In genomic region chr17:47788996-47789395, GRCm38 (mm10) we compare ENCODE assay signal across 22 mouse cellular contexts. TPM values are rescaled to one million over a fixed set of nuclear protein-coding genes. Genes with fewer than 3 reads are reported as not detected.
DNase-seq lines count a peak whose midpoint lies in the region; ATAC-seq and TF ChIP-seq lines count a peak whose summit lies in the region.
"Had no signal": no experiment of that assay in that cellular context is flagged by ENCODE, and none has a peak within 500 bp of the region (broad histone marks: within the 10 kb centered on the region; RNA-seq: fewer than 3 reads in every experiment).

No protein-coding gene starts in this region.

- H3K9ac ChIP-seq in forebrain, embryonic 12.5 days: no peak overlapping the region
- H3K9ac ChIP-seq in forebrain, embryonic 16.5 days (replicated peaks; ENCODE audit: low read depth, low read length): no peak overlapping the region
- no peak overlapping the region for H3K9ac ChIP-seq in hindbrain, embryonic 12.5 days
- H3K9ac ChIP-seq in hindbrain, embryonic 13.5 days: no peak overlapping the region
- no peak overlapping the region for H3K9ac ChIP-seq in ES-E14 (ENCODE audit: insufficient read depth, low read depth, low read length, poor library complexity, severe bottlenecking)
- H3K9ac ChIP-seq in hindbrain, postnatal 0 days (replicated peaks; ENCODE audit: low read length): no peak overlapping the region
- H3K9ac ChIP-seq: liver, embryonic 12.5 days had no signal

- no peak for ATAC-seq in forebrain, embryonic 12.5 days (ENCODE audit: low FRiP score)
- ATAC-seq in forebrain, embryonic 16.5 days: no peak
- ATAC-seq in hindbrain, embryonic 12.5 days (ENCODE audit: low FRiP score): no peak
- ATAC-seq in hindbrain, embryonic 13.5 days (ENCODE audit: low FRiP score): no peak
- ATAC-seq in hindbrain, postnatal 0 days: no peak
- ATAC-seq: liver, embryonic 12.5 days had no signal

- peaks cover 33% of the 10 kb centered on the region for H3K4me1 ChIP-seq in forebrain, embryonic 12.5 days
- H3K4me1 ChIP-seq in forebrain, embryonic 16.5 days (replicated peaks; ENCODE audit: control insufficient read depth, insufficient read depth, low read length): 0 out of 2 replicates have a peak, but pooled peaks cover 5% of the 10 kb centered on the region
- peaks cover 18% of the 10 kb centered on the region for H3K4me1 ChIP-seq in hindbrain, embryonic 12.5 days
- H3K4me1 ChIP-seq in hindbrain, embryonic 13.5 days (replicated peaks): peaks cover 17% of the 10 kb centered on the region
- peaks cover 13 to 65% of the 10 kb centered on the region in 2 experiments for H3K4me1 ChIP-seq in ES-E14 (ENCODE audit: control insufficient read depth in 2 of 2, insufficient read depth in 2 of 2, low read length in 2 of 2, poor library complexity in 1 of 2)
- no peaks in the 10 kb centered on the region for H3K4me1 ChIP-seq in hindbrain, postnatal 0 days (ENCODE audit: insufficient read depth, low read length)

- peaks cover 23% of the 10 kb centered on the region for H3K27me3 ChIP-seq in forebrain, embryonic 12.5 days
- no peaks in the 10 kb centered on the region for H3K27me3 ChIP-seq in forebrain, embryonic 16.5 days (replicated peaks; ENCODE audit: control insufficient read depth, insufficient read depth, low read length)
- no peaks in the 10 kb centered on the region for H3K27me3 ChIP-seq in hindbrain, embryonic 12.5 days
- peaks cover 40% of the 10 kb centered on the region for H3K27me3 ChIP-seq in hindbrain, embryonic 13.5 days
- H3K27me3 ChIP-seq in hindbrain, postnatal 0 days (ENCODE audit: insufficient read depth, low read length): no peaks in the 10 kb centered on the region

- WGBS in forebrain, embryonic 12.5 days: 64% methylated on average over 6 of the region's 6 CpGs
- WGBS in forebrain, embryonic 16.5 days: 71% methylated on average over 6 of the region's 6 CpGs
- WGBS in hindbrain, embryonic 12.5 days: 60% methylated on average over 6 of the region's 6 CpGs
- WGBS in hindbrain, embryonic 13.5 days: 52% methylated on average over 6 of the region's 6 CpGs
- 55% methylated on average over 6 of the region's 6 CpGs for WGBS in hindbrain, postnatal 0 days

- H3K4me3 ChIP-seq in forebrain, embryonic 12.5 days (replicated peaks): no peak overlapping the region
- H3K4me3 ChIP-seq in forebrain, embryonic 16.5 days (replicated peaks; ENCODE audit: low read length): no peak overlapping the region
- H3K4me3 ChIP-seq in hindbrain, embryonic 12.5 days: no peak overlapping the region
- H3K4me3 ChIP-seq in hindbrain, embryonic 13.5 days: no peak overlapping the region
- H3K4me3 ChIP-seq in ES-E14 (ENCODE audit: insufficient read depth in 1 of 2, low read depth in 1 of 2, low read length in 2 of 2, poor library complexity in 1 of 2, severe bottlenecking in 1 of 2): no peak overlapping the region; a peak in 1 of 4 replicates
- H3K4me3 ChIP-seq in hindbrain, postnatal 0 days (ENCODE audit: low read length): no peak overlapping the region
- H3K4me3 ChIP-seq: heart, adult 2 months; layer of hippocampus, adult 2 months; liver, embryonic 12.5 days; myocyte had no signal

- no peak overlapping the region for H3K4me2 ChIP-seq in forebrain, embryonic 12.5 days
- H3K4me2 ChIP-seq in forebrain, embryonic 16.5 days (ENCODE audit: low read length): no peak overlapping the region
- no peak overlapping the region for H3K4me2 ChIP-seq in hindbrain, embryonic 12.5 days (replicated peaks)
- no peak overlapping the region for H3K4me2 ChIP-seq in hindbrain, embryonic 13.5 days
- H3K4me2 ChIP-seq in hindbrain, postnatal 0 days (ENCODE audit: low read depth, low read length): no peak overlapping the region
- H3K4me2 ChIP-seq: liver, embryonic 12.5 days had no signal

- DNase-seq in ES-E14 (ENCODE audit: low read depth, low spot score): no peak
- peak; percentile 57 for DNase-seq in hindbrain, postnatal 0 days (ENCODE audit: low spot score)
- DNase-seq in thymus, postnatal 10 days (ENCODE audit: low spot score in 2 of 2): no peak
- no peak for DNase-seq in adrenal gland, adult 18-20 months (ENCODE audit: low spot score in 2 of 2)
- DNase-seq: adrenal gland, adult 8-10 months; cerebellum, adult 9-11 months; gastrocnemius, postnatal 25 days; heart, postnatal 36 days; kidney, postnatal 14 days; layer of hippocampus, postnatal 36 days; lung, adult 2 months; lung, postnatal 36 days; thymus, postnatal 25 days had no signal

- in situ Hi-C loops in ES-E14 (cut with MboI; ENCODE audit: low sequenced_read_pairs in 2 of 2, unreplicated experiment in 2 of 2): no loop called here

- H3K36me3 ChIP-seq in forebrain, embryonic 12.5 days (replicated peaks): no peaks in the 10 kb centered on the region
- no peaks in the 10 kb centered on the region for H3K36me3 ChIP-seq in forebrain, embryonic 16.5 days (ENCODE audit: control insufficient read depth, insufficient read depth)
- H3K36me3 ChIP-seq in hindbrain, embryonic 12.5 days: no peaks in the 10 kb centered on the region
- no peaks in the 10 kb centered on the region for H3K36me3 ChIP-seq in hindbrain, embryonic 13.5 days
- H3K36me3 ChIP-seq in ES-E14 (ENCODE audit: control insufficient read depth, insufficient read depth, low read length, poor library complexity, severe bottlenecking): peaks cover 10% of the 10 kb centered on the region; the same call in 1 of the 2 replicates
- H3K36me3 ChIP-seq in hindbrain, postnatal 0 days (ENCODE audit: insufficient read depth, low read length): no peaks in the 10 kb centered on the region

- 0 out of 2 replicates have a peak overlapping the region, but pooled peaks have one; percentile 31 for H3K27ac ChIP-seq in forebrain, embryonic 12.5 days
- H3K27ac ChIP-seq in forebrain, embryonic 16.5 days (ENCODE audit: low read length): no peak overlapping the region
- H3K27ac ChIP-seq in hindbrain, embryonic 12.5 days: 0 out of 2 replicates have a peak overlapping the region, but pooled peaks have one; percentile 23
- H3K27ac ChIP-seq in hindbrain, embryonic 13.5 days: no peak overlapping the region
- H3K27ac ChIP-seq in ES-E14 (ENCODE audit: insufficient read depth, low read depth, low read length, poor library complexity, severe bottlenecking): 0 out of 2 replicates have a peak overlapping the region, but pooled peaks have one; percentile 26
- no peak overlapping the region for H3K27ac ChIP-seq in hindbrain, postnatal 0 days
- H3K27ac ChIP-seq: heart, adult 2 months; layer of hippocampus, adult 2 months; liver, embryonic 12.5 days had no signal

- TF ChIP-seq CTCF in hindbrain, postnatal 0 days (IDR thresholded peaks at IDR 0.05; ENCODE audit: low read depth): no peak

- no peaks in the 10 kb centered on the region for H3K9me3 ChIP-seq in forebrain, embryonic 12.5 days
- no peaks in the 10 kb centered on the region for H3K9me3 ChIP-seq in forebrain, embryonic 16.5 days (ENCODE audit: control insufficient read depth, low read length)
- H3K9me3 ChIP-seq in hindbrain, embryonic 12.5 days (replicated peaks): no peaks in the 10 kb centered on the region
- no peaks in the 10 kb centered on the region for H3K9me3 ChIP-seq in hindbrain, embryonic 13.5 days
- H3K9me3 ChIP-seq in ES-E14 (ENCODE audit: control insufficient read depth, insufficient read depth, low read depth, low read length): no peaks in the 10 kb centered on the region
- H3K9me3 ChIP-seq in hindbrain, postnatal 0 days (ENCODE audit: low read length): no peaks in the 10 kb centered on the region
- H3K9me3 ChIP-seq: liver, embryonic 12.5 days had no signal

TF ChIP-seq in ES-E14, 5 proteins besides CTCF, POLR2A, EP300 and RAD21:
- TF ChIP-seq MAFK (IDR thresholded peaks at IDR 0.05; ENCODE audit: insufficient read depth, low read depth, low read length): no peak
- TF ChIP-seq CHD2 (IDR thresholded peaks at IDR 0.05; ENCODE audit: low read depth, low read length): no peak
- TF ChIP-seq ZNF384 (IDR thresholded peaks at IDR 0.05; ENCODE audit: low read depth, low read length): no peak
- no peak for TF ChIP-seq HCFC1 (IDR thresholded peaks at IDR 0.05; ENCODE audit: borderline replicate concordance, insufficient read depth, low read length)
- no peak for TF ChIP-seq ZC3H11A (IDR thresholded peaks at IDR 0.05; ENCODE audit: borderline replicate concordance, low read depth, low read length)

RNA-seq across cellular contexts. Expression of gene Mdfi, which starts 45.5 kb away (rescaled TPM):
- polyA plus RNA-seq in forebrain, embryonic 12.5 days (2016; fragmentation: Nextera tagmentation; extraction: Ambion mirVana): 7.2 and 9.9 TPM in 2 replicates
- 2.0 and 2.5 TPM in 2 replicates for polyA plus RNA-seq in forebrain, embryonic 16.5 days (2015; fragmentation: Nextera tagmentation; extraction: Ambion mirVana)
- 15.0 and 20.9 TPM in 2 replicates for polyA plus RNA-seq in hindbrain, embryonic 12.5 days (2016; fragmentation: Nextera tagmentation; extraction: Ambion mirVana)
- 2.9 and 3.7 TPM in 2 replicates for polyA plus RNA-seq in hindbrain, embryonic 13.5 days (2015; fragmentation: Nextera tagmentation; extraction: Ambion mirVana)
- 15.6 and 25.0 TPM in 2 replicates for total RNA-seq in ES-E14 (2012; rRNA removed)
- total RNA-seq in hindbrain, postnatal 0 days (2014; rRNA removed): 14.7 and 38.7 TPM in 2 replicates
- 2.6 TPM in 2 replicates for polyA plus RNA-seq in hindbrain, postnatal 0 days (2015; fragmentation: Nextera tagmentation; extraction: Ambion mirVana)
- 1 to 10 TPM in 1 of 2 experiments, under 1 TPM in 1; 0.42 to 1.2 TPM for total RNA-seq in adrenal gland, adult 18-20 months (2021)
- total RNA-seq: neutrophil, adult 5-6 weeks had no signal

RNA-seq across cellular contexts. Expression of gene Tfeb, which starts 52.2 kb away (rescaled TPM):
- polyA plus RNA-seq in forebrain, embryonic 12.5 days (2016; fragmentation: Nextera tagmentation; extraction: Ambion mirVana): 1.7 and 2.4 TPM in 2 replicates
- polyA plus RNA-seq in forebrain, embryonic 16.5 days (2015; fragmentation: Nextera tagmentation; extraction: Ambion mirVana): 2.2 TPM in 2 replicates
- 4.9 TPM in 2 replicates for polyA plus RNA-seq in hindbrain, embryonic 12.5 days (2016; fragmentation: Nextera tagmentation; extraction: Ambion mirVana)
- polyA plus RNA-seq in hindbrain, embryonic 13.5 days (2015; fragmentation: Nextera tagmentation; extraction: Ambion mirVana): 2.8 and 3.3 TPM in 2 replicates
- 21.0 and 33.0 TPM in 2 replicates for total RNA-seq in ES-E14 (2012; rRNA removed)
- 10.0 and 13.2 TPM in 2 replicates for total RNA-seq in hindbrain, postnatal 0 days (2014; rRNA removed)
- 6.6 TPM in 2 replicates for polyA plus RNA-seq in hindbrain, postnatal 0 days (2015; fragmentation: Nextera tagmentation; extraction: Ambion mirVana)
- total RNA-seq in adrenal gland, adult 18-20 months (2021): 10 to 100 TPM; 12.4 to 16.0 TPM

Comparison
In these comparisons a context has a peak if more than half of its experiments do, and no peak if none do; other contexts are left out.
1. H3K27ac ChIP-seq: peak in forebrain, embryonic 12.5 days (single experiment), hindbrain, embryonic 12.5 days (single experiment) and ES-E14 (single experiment); none in forebrain, embryonic 16.5 days (single experiment), hindbrain, embryonic 13.5 days (single experiment) and hindbrain, postnatal 0 days (single experiment).